Mouse (Mus musculus) midbrain, embryonic 15.5 days (tissue): Measurements from ENCODE around the gene Fbxw17. TPM values are rescaled to one million over a fixed set of nuclear protein-coding genes. Genes with fewer than 3 reads are reported as not detected.
"Not testable (repeated sequence)": the region's sequence is repeated elsewhere in the genome, so short reads cannot be mapped to it uniquely, and the experiment has no call there.

Source experiments
- ATAC-seq: fragments of 200-750 bp; cut with Nextera tagmentation; replicated peaks from 2 replicates; pipeline ENCODE4 v1.8.0; 2017; ENCODE audit warnings: moderate TSS enrichment
- H3K27ac ChIP-seq: fragments of 300-500 bp; sonication (generic); 2 replicates; pipeline ENCODE4 v1.5.1; 2015; ENCODE audit warnings: mild to moderate bottlenecking, inconsistent platforms
- H3K27me3 ChIP-seq: fragments of 300-500 bp; sonication (generic); replicated peaks from 2 replicates; pipeline ENCODE4 v1.6.1; 2015; ENCODE audit warnings: inconsistent platforms
- H3K36me3 ChIP-seq: fragments of 300-500 bp; sonication (generic); replicated peaks from 2 replicates; pipeline ENCODE4 v1.6.1; 2015; ENCODE audit warnings: inconsistent platforms
- H3K4me1 ChIP-seq: fragments of 300-500 bp; sonication (generic); 2 replicates; pipeline ENCODE4 v1.6.1; 2015; ENCODE audit warnings: inconsistent platforms
- H3K4me2 ChIP-seq: fragments of 300-500 bp; sonication (generic); 2 replicates; pipeline ENCODE4 v1.6.1; 2015; ENCODE audit warnings: inconsistent platforms, mild to moderate bottlenecking, moderate library complexity
- H3K4me3 ChIP-seq: fragments of 300-500 bp; sonication (generic); 2 replicates; pipeline ENCODE4 v1.5.1; 2015; ENCODE audit warnings: mild to moderate bottlenecking, inconsistent platforms
- H3K9ac ChIP-seq: fragments of 300-500 bp; sonication (generic); 2 replicates; pipeline ENCODE4 v1.6.1; 2015; ENCODE audit warnings: mild to moderate bottlenecking, inconsistent platforms
- H3K9me3 ChIP-seq: fragments of 300-500 bp; sonication (generic); 2 replicates; pipeline ENCODE4 v1.6.1; 2016; ENCODE audit warnings: inconsistent platforms
- WGBS: fragments of 180-500 bp; shearing (Covaris S2); methylation state at CpG from one replicate; pipeline ENCODE4 v1.1.7; 2015; ENCODE audit warnings: mixed read lengths; 5-methylcytosine and 5-hydroxymethylcytosine counted together
- polyA plus RNA-seq: library from polyadenylated mRNA; unstranded; fragments of >200 nt; fragmentation: Nextera tagmentation; extraction: Ambion mirVana; gene quantifications from 2 replicates; pipeline ENCODE4 v1.2.1, GENCODE M21; 2015

Gene Fbxw17
- 36.2 and 42.1 TPM in 2 replicates for polyA plus RNA-seq

DNA sequence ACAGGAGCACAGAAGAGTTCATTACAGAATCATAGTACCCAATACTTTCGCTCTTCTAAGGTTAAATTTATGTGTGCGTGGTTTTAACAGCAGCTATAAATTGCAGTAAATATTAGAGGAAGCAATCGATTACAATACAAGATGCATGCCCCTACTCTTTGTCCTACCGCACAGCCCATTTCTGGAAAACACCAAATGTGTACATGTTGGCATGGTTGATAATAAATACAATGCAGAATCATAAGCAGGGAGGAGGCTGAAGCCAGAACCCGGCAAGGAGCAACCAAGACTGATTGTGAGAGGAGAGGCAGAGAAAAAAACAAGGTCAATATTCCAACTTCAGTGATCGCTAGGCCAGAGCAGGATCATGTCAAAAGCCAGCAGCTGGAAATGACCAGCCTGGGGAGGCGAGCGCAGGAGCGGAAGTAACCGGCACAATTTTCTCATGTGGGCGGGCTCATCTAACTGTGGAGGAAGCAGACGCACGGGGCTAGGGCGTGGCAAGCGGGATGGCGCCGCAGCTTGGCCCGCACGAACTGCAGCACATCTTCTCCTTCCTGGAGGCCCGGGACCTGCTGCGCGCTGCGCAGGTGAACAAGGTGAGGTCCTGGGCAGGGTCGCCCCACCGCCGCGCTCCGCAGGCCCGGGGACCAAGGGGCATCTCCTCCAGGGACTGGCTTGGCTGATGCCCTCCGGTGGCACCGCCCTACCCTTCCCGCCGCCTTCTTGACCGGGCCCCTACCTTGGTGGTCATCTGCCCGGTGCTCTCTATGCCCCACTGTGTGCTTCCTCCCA, at the start of gene Fbxw17:
TSS of gene Fbxw17 (plus strand) at position 476 of the 795 bp plus-strand sequence.
- 12% methylated on average over 35 of the region's 35 CpGs for WGBS
- H3K4me3 ChIP-seq: peak within 1 kb of the TSS; percentile 84
- peak within 1 kb of the TSS; percentile 82 for H3K27ac ChIP-seq
- H3K36me3 ChIP-seq: peaks cover 6% of the 10 kb centered on the region; the same call in 1 of the 2 replicates
- no peaks in the 10 kb centered on the region for H3K9me3 ChIP-seq
- ATAC-seq: peak; percentile 99
- H3K27me3 ChIP-seq: no peaks in the 10 kb centered on the region
- H3K9ac ChIP-seq: peak within 1 kb of the TSS; percentile 86
- peaks cover 15% of the 10 kb centered on the region for H3K4me1 ChIP-seq
- peak within 1 kb of the TSS; percentile 66 for H3K4me2 ChIP-seq

DNA sequence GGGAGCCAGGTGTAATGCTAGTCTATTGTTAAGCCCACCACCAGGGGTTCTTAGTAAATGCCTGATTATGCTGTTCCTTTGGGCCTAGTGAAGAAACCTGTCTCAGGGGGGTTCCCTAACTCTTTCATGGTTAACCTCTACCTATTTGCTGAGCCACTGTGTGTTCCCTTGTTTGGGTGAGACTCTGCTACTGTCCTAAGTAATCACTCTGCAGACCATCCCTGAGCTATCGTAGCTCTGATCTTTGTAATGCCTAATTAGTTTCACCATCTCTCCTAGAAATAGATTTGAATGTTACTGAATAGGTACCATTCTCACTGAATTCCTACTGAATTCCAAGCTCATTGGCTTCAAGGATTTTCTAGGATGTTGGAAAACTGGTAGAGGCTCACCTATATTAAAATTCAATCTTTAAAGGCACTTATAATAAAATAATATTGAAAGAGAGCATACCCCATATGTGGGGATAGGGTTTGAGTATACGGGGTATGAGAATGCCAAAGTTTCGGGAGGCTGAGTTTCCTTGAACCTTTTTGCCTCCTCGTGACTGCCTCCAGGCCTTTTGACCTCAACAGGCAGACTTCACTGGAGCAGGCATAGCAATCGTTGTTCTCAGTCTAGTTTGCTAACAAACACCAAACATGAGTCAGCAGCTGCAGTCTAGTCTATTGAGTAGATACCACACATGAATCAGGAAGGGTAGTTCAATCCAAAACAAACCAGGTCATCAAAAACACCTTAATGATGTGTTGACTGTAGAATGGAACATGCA, 44.5 kb upstream of the Fbxw17 start:
- H3K9me3 ChIP-seq, H3K27me3 ChIP-seq, H3K27ac ChIP-seq, H3K4me3 ChIP-seq, H3K9ac ChIP-seq, ATAC-seq, H3K4me1 ChIP-seq, H3K4me2 ChIP-seq, H3K36me3 ChIP-seq: not testable (repeated sequence)
- 73% methylated on average over 5 of the region's 5 CpGs for WGBS

DNA sequence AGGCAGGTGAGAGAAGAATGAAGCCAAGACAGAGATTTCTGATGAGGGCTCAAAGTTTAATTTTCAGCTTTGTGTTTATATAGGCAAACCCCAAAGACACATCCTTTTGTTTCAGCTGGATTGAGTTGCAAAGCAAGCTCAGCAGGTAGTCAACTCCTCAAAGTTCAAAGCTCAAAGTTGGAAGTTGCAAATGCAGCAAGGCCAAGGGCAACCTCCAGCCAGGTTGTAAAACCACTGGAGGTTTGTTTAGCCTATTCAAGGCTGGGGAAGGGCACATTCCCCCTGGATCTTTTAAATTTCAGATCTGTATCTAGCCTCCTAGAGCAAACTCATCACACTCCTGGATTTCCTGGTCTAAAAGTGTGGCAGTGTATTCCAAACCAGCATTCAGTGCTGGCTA, 28.5 kb upstream of the Fbxw17 start:
- not testable (repeated sequence) for H3K4me2 ChIP-seq, H3K9me3 ChIP-seq, H3K9ac ChIP-seq, H3K4me1 ChIP-seq, H3K27me3 ChIP-seq, ATAC-seq, H3K4me3 ChIP-seq, H3K36me3 ChIP-seq, H3K27ac ChIP-seq

DNA sequence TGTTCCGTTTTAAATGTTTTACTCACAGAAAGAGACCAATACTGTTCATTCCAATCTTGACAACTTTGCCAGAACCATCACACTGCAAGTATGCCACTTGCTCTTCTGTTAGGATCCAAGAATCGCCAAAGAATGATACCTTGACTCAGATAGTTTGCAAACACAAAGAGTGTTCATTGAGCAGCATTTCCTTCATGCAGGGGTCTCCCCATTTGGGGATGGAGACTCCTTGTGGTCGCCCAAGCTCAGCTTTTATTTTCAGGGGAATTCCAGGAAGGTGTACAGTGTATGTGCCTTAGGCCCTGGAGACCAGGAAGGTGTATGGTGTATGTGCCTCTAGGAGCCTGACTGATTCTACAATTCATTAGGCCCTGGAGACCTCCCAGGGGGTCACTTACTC, 757 bp downstream of the Fbxw17 start:
- H3K9me3 ChIP-seq: no peaks in the 10 kb centered on the region
- H3K4me2 ChIP-seq: peak overlapping the region; percentile 66
- peak overlapping the region; percentile 84 for H3K4me3 ChIP-seq
- no peaks in the 10 kb centered on the region for H3K27me3 ChIP-seq
- H3K36me3 ChIP-seq: peaks cover 14% of the 10 kb centered on the region; the same call in 1 of the 2 replicates
- peak; percentile 12; the same call in 1 of the 2 replicates for ATAC-seq
- H3K27ac ChIP-seq: no peak overlapping the region
- peaks cover 15% of the 10 kb centered on the region for H3K4me1 ChIP-seq
- WGBS: 50% methylated on average over 3 of the region's 3 CpGs
- H3K9ac ChIP-seq: peak overlapping the region; percentile 86

DNA sequence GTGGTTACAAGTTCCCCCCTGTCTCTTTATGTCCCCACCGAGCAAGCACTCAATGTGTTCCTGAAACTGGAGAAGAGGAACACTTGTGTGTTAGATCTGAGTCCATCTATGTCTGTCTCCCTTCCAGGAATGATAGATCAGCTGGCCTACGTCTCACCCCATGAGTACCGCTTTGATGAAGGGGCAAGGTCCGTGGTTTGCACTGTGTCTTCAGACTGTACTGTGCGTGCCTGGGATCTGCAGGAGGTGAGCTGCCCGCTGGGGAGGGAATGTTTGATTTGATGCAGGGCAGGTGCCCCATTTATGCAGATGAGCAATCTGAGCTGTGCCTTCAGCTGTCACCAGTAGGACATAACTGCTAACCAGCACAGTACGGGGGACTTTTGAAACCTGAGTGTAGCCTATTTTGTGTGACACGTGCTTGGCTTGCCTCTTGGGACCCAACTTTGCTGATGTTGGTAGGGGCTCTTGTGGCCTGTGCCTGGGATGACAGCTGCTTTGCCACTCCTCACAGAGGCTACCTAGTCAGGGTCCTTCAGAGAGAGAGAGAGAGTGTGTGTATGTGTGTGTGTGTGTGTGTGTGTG, 6.1 kb downstream of the Fbxw17 start:
- no peak overlapping the region for H3K9ac ChIP-seq
- H3K4me1 ChIP-seq: peaks cover 4% of the 10 kb centered on the region
- H3K27me3 ChIP-seq: no peaks in the 10 kb centered on the region
- H3K4me3 ChIP-seq: no peak overlapping the region
- H3K9me3 ChIP-seq: no peaks in the 10 kb centered on the region
- peaks cover 54% of the 10 kb centered on the region for H3K36me3 ChIP-seq
- H3K4me2 ChIP-seq: no peak overlapping the region
- H3K27ac ChIP-seq: no peak overlapping the region
- WGBS: 94% methylated on average over 8 of the region's 8 CpGs
- ATAC-seq: no peak

DNA sequence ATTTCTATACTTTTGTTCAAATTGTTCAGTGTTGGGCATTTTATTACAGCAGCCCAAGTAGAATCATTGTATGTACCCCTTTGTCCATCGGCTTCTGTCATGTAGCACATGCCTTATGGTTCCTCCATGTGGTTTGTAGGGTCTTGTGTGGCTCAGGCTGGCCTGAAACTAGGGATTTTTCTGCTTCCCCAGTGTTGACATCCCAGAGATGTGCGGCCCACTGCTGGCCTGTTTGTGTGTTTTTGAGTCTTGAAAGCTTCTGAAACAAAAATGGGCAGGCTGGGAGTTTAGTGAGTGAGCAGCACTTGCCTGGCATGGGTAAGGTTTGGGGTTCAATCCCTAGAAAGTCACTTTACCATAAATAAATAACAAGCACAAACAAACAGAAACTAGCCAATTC, 6.9 kb downstream of the Fbxw17 start:
- 91% methylated on average over 2 of the region's 2 CpGs for WGBS
- ATAC-seq: no peak
- Histone ChIP-seq H3K27ac (no peak overlapping the region), H3K36me3 (peaks cover 62% of the 10 kb centered on the region), H3K9me3 (no peaks in the 10 kb centered on the region), H3K4me3 (no peak overlapping the region), H3K9ac (no peak overlapping the region), H3K4me2 (no peak overlapping the region), H3K27me3 (no peaks in the 10 kb centered on the region), H3K4me1 (no peaks in the 10 kb centered on the region)

DNA sequence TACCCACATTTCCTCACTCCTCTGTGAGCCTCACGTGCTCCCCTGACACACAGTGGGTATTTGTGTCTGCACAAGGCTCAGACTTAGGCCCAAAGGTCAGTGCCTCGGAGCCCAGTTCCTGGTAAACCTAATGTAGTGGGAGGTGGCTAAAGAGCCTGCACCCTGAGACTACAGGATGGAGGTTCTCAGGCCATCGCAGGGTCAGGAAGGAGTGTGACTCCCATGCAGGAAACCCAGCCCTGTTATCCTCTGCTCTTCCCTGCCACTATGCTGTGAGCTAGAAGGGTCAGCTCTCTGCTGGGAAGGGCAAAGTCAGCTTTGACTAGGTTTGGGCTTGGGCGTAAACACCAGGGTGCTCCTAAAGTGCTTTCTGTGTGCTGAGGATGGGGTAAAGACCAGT, 9.0 kb downstream of the Fbxw17 start:
- Histone ChIP-seq H3K27ac (no peak overlapping the region), H3K27me3 (no peaks in the 10 kb centered on the region), H3K4me3 (no peak overlapping the region), H3K4me2 (no peak overlapping the region), H3K36me3 (peaks cover 67% of the 10 kb centered on the region), H3K9ac (no peak overlapping the region), H3K4me1 (no peaks in the 10 kb centered on the region), H3K9me3 (no peaks in the 10 kb centered on the region)
- no peak for ATAC-seq
- 94% methylated on average over 4 of the region's 4 CpGs for WGBS

DNA sequence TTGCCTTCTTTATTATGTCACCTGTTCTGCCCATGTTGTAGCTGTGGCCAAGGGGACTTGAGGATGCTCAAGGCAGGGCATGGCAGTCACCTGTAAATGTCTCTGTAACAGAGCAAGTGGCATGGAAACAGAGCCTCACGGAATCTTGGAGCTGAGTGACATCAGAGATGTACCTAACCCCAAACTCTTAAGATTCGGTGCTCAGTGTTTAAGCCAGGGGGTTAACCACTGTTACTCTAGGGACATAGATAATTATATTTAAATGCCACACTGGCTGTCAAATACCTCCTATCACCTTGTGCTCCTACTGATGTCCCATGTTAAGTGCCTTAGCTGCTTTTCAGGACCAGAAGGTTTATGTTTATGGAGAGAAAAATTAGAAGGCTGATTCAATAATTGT, 26.1 kb downstream of the Fbxw17 start, which contains the start of gene Gm47429:
TSS of gene Gm47429 (minus strand) at position 101 of the 400 bp plus-strand sequence.
- 90% methylated on average over 2 of the region's 2 CpGs for WGBS
- no peaks in the 10 kb centered on the region for H3K36me3 ChIP-seq
- no peaks in the 10 kb centered on the region for H3K27me3 ChIP-seq
- H3K4me3 ChIP-seq: no peak within 1 kb of the TSS
- no peak for ATAC-seq
- no peak within 1 kb of the TSS for H3K27ac ChIP-seq
- no peak within 1 kb of the TSS for H3K4me2 ChIP-seq
- H3K9ac ChIP-seq: no peak within 1 kb of the TSS
- no peaks in the 10 kb centered on the region for H3K4me1 ChIP-seq
- no peaks in the 10 kb centered on the region for H3K9me3 ChIP-seq

DNA sequence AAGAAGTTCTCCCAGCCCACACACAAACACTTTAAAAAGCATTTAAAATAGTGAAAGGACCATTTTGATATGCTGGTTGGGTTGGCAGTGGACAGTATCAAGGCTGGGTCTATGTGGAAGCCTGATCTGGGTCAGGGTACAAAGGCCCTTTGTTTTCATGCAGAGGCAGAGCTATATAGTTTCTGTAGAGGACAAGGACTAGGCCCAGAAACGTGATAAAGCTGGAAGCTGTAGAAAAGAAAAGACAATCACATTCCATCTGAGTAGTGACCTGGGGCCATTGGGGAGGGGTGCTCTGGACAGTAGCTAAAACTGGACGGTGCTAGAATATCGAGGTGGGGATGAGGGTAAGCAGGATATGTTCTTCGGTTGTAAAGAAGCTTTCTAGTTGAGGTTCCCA, 27.6 kb downstream of the Fbxw17 start:
- Histone ChIP-seq H3K4me3 (no peak overlapping the region), H3K9me3 (no peaks in the 10 kb centered on the region), H3K36me3 (no peaks in the 10 kb centered on the region), H3K4me1 (no peaks in the 10 kb centered on the region), H3K27me3 (no peaks in the 10 kb centered on the region), H3K27ac (no peak overlapping the region), H3K9ac (no peak overlapping the region), H3K4me2 (no peak overlapping the region)
- 63% methylated on average over 4 of the region's 4 CpGs for WGBS
- ATAC-seq: no peak

DNA sequence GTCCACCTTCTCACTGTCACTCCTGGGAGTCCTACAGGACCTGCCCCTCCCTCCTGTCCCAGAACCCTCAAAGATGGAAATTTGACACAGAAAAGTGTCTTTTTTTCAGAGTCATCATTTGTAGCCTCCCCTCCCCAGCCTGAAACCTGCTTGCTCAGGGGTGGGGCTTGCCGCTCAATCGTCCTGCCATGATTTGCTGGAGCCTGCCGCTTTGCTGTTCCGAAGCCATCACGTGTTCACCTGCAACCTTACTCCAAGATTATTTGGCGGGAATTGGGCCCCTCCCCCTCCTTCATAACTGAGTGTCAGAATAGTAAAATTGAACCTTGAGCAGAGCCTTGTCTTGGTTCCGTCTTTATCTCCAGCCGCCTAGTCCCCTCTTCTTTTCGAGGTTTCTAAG, 34.6 kb downstream of the Fbxw17 start:
- 77% methylated on average over 9 of the region's 9 CpGs for WGBS
- H3K36me3 ChIP-seq, H3K27ac ChIP-seq, H3K4me1 ChIP-seq, H3K9ac ChIP-seq, H3K4me2 ChIP-seq, ATAC-seq, H3K27me3 ChIP-seq, H3K4me3 ChIP-seq, H3K9me3 ChIP-seq: not testable (repeated sequence)

DNA sequence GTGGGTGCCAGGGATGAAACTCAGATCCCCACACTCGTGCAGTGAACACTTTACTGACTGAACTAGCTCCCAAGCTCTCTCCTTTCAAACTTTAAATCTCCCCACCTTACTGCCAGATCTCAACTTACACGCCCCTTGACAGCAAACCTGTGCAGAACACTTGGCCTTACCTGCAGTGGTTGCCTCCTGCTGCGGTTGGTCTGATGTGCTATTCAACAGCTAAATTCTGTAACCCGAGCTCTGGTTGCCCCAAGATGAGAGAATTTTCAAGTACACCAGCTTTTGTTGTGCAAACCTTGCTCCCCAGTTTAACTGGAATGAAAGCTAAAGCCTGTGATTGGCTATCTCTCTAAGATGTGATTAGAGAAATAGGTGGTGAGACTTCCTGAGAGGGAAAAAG, 35.8 kb downstream of the Fbxw17 start:
- no peak overlapping the region for H3K27ac ChIP-seq
- H3K4me3 ChIP-seq: no peak overlapping the region
- H3K9ac ChIP-seq: no peak overlapping the region
- no peak for ATAC-seq
- no peaks in the 10 kb centered on the region for H3K36me3 ChIP-seq
- H3K4me1 ChIP-seq: no peaks in the 10 kb centered on the region
- no peaks in the 10 kb centered on the region for H3K27me3 ChIP-seq
- H3K9me3 ChIP-seq: no peaks in the 10 kb centered on the region
- WGBS: 34% methylated on average over 4 of the region's 4 CpGs
- H3K4me2 ChIP-seq: no peak overlapping the region

DNA sequence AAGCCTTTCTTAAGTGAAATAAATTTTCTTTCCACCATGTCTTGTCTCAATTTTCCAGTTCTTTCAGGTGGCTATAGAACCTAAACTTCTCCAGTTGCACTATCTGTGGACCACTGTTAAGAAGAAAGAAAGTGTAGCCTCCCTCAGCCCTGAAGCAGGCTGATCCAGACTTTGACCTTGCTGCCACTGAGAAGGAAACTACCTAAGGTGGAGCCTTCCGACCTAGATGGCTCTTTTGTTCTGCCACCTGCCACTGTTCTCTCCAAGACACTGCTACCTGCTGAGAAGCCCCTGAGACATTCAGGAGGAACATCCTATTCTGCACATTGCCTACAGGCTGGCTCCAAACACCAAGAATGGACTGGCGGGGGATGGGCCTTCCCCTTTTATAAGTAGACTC, 42.8 kb downstream of the Fbxw17 start:
- not testable (repeated sequence) for H3K9ac ChIP-seq, H3K4me1 ChIP-seq, H3K27me3 ChIP-seq, H3K4me3 ChIP-seq, H3K9me3 ChIP-seq, H3K36me3 ChIP-seq, H3K4me2 ChIP-seq, ATAC-seq, H3K27ac ChIP-seq
- WGBS: 66% methylated on average over 2 of the region's 2 CpGs
